Mouse (Mus musculus): ENCODE measurements around the gene Pla2r1. TPM values are rescaled to one million over a fixed set of nuclear protein-coding genes. Genes with fewer than 3 reads are reported as not detected.

The Pla2r1 gene
- polyA plus RNA-seq, 1 experiment from 2014 or later = 0.09 TPM

- Histone ChIP-seq H3K9me3 (replicated peaks) (no peaks in the 10 kb centered on the region), H3K9ac (no peak overlapping the region), H3K4me2 (no peak overlapping the region), H3K27ac (no peak overlapping the region), H3K4me3 (replicated peaks) (no peak overlapping the region), H3K36me3 (no peaks in the 10 kb centered on the region), H3K4me1 (replicated peaks) (no peaks in the 10 kb centered on the region), H3K27me3 (no peaks in the 10 kb centered on the region)
- 65% methylated on average over 4 of the region's 4 CpGs for WGBS (ENCODE audit: insufficient replicate concordance)
- DNase-seq (no peak), ATAC-seq (ENCODE audit: low read depth) (no peak)
These were observed 183.7 kb downstream of the Pla2r1 start for GRCm38 (mm10) chr2:60369454-60369853.

GRCm38 (mm10) chr2:60367871-60368270 lies 185.2 kb downstream of the Pla2r1 start:
- no peaks in the 10 kb centered on the region for H3K4me1 ChIP-seq (replicated peaks)
- ATAC-seq (ENCODE audit: low read depth) (no peak), DNase-seq (no peak)
- H3K27ac ChIP-seq = no peak overlapping the region
- WGBS (ENCODE audit: insufficient replicate concordance) = 72% methylated on average over 7 of the region's 7 CpGs
- H3K4me3 ChIP-seq (replicated peaks) = no peak overlapping the region
- H3K9ac ChIP-seq = no peak overlapping the region
- H3K4me2 ChIP-seq = no peak overlapping the region
- no peaks in the 10 kb centered on the region for H3K27me3 ChIP-seq
- no peaks in the 10 kb centered on the region for H3K9me3 ChIP-seq (replicated peaks)
- no peaks in the 10 kb centered on the region for H3K36me3 ChIP-seq

Other genes with a start within 250 kb of the Pla2r1 start
- 3.1 and 4.1 TPM in 2 replicates for gene Ly75, start 170.0 kb downstream of the Pla2r1 start, polyA plus RNA-seq (2015; fragmentation: Nextera tagmentation; extraction: Ambion mirVana)
- 0.08 and 0.14 TPM in 2 replicates for gene Itgb6, start 169.3 kb upstream of the Pla2r1 start, polyA plus RNA-seq (2015; fragmentation: Nextera tagmentation; extraction: Ambion mirVana)

All from liver, embryonic 13.5 days (tissue).